Mouse (Mus musculus) testis, adult 2 months (tissue): ENCODE results near the gene Ang5.

Experiments used
- CTCF ChIP-seq: fragments of 200-500 bp; IDR thresholded peaks from 2 replicates; pipeline ENCODE4 v1.5.1; 2012; ENCODE audit warnings: low read depth, mild to moderate bottlenecking, inconsistent platforms, low read length, moderate library complexity; ENCODE audit not compliant: control insufficient read depth, insufficient read depth, insufficient replicate concordance
- POLR2A ChIP-seq: fragments of 200-500 bp; IDR thresholded peaks from 2 replicates; pipeline ENCODE4 v1.6.1; 2012; ENCODE audit warnings: low read depth, mild to moderate bottlenecking, inconsistent platforms, low read length, moderate library complexity; ENCODE audit not compliant: control insufficient read depth

- no peak for TF ChIP-seq POLR2A
- TF ChIP-seq CTCF = no peak
These were observed 44.7 kb downstream of the Ang5 start for GRCm38 (mm10) chr14:44001600-44001999.
